Mouse (Mus musculus) embryo, embryonic 9.5 days (tissue): ENCODE measurements around the gene Egln2.

Source experiments
- DNase-seq: peaks from one replicate; pipeline ENCODE4 v3.0.0-alpha.2; 2017; ENCODE audit errors: extremely low spot score

Gene Egln2

DNA sequence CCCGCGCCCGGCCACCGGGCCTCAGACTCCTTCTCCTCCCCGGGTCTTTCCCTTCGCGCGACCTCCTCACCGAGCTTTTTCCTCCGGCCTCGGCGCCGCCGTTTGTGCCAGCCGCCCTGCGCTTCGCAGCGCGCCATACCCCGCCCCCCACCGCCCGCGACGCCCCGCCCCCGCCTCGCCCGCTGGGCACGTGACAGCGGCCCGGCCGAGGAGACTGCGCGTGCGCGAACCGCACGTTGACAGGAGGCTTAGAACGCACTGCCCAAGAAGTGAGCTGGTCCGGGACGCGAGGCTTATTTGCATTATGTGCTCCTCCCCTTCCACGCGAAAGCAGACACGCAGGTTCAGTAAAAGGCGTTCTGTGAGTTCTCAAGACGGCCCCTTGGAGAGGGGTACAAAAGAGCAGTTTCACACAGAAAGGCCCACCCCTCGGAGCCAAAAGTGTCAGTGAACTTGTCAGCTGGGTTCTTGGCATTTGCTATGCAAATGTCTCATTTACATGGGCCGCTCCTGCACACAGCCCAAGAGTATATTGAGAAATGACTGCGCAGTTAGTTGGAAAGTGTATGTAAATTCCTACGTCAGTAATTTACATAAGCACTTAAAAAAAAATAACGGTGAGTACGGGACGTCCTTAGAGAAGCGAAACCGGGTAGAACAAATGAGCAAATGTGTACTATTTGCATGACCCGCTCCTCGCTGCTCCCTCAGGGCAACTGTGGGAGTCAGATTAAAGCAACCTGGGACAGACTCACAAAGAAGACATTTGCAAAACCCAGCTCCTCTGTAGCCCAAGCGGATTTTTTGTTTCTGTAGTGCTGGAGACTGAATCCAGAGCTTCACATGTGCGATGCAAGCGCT is at the start of gene Egln2:
Gene Egln2 (minus strand): TSS at position 189 of the 861 bp plus-strand sequence.
- DNase-seq, result peak; percentile 94

GRCm38 (mm10) chr7:27212626-27213025 is 46.0 kb upstream of the Egln2 start:
- no peak for DNase-seq

GRCm38 (mm10) chr7:27203730-27204449 is 37.3 kb upstream of the Egln2 start:
- no peak for DNase-seq

GRCm38 (mm10) chr7:27198779-27199178 is 32.2 kb upstream of the Egln2 start:
- no peak for DNase-seq

DNA sequence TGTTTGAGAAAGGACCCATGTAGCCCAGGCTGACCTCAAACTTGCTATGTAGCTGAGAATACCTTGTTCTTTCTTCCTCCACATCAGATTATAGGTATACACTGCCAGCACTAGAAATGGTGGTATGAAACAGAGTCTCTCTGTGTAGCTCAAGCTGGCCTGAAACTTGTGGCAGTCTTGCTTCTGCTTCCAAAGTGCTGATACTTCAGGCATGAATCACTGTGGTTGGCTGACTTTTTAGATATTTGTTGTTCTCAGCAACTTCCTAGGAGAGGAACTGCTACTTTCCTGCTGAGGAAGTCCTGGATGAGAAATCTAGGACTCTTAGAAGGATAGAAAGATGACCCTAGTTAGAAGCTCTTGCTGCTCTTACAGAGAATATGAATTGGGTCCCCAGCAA is 31.8 kb upstream of the Egln2 start:
- no peak for DNase-seq

DNA sequence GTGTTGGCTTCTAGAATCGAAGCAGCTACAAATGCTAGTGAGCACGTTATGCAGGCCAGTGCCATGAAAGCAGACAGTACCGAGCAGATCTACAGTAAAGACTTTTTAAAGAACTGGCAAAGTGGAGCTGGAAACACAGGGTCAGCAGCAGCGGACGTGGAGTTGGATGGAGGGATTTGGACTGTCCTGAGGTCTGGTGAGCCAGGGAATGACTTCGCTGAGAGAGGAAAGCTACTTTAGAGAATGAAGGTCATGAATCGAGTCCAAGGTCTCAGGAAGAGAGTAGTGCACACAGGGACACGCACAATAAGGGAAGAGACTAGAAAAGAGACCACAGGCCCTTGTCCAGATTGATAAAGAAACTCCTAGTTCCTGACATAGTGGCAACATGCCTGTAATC is 31.0 kb upstream of the Egln2 start:
- DNase-seq, result no peak

DNA sequence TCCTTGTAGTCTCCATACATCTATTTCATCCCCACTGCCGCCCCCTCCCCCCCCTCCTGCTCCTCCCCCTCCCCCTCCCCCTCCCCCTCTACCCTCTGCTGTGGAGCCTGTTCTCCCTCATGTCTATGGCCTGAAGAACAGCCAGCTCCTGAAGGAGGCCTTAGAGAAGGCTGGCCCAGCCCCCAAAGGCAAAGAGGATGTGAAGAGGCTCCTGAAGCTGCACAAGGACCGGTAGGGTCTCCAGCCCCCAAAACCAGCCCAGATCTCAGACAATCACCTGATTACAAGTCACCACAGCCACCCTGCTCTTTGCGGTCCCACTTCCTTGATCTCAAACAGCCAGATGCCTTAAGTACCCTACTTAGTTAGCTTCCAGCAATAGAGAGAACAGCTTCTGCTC is 30.5 kb upstream of the Egln2 start:
- DNase-seq, result no peak

DNA sequence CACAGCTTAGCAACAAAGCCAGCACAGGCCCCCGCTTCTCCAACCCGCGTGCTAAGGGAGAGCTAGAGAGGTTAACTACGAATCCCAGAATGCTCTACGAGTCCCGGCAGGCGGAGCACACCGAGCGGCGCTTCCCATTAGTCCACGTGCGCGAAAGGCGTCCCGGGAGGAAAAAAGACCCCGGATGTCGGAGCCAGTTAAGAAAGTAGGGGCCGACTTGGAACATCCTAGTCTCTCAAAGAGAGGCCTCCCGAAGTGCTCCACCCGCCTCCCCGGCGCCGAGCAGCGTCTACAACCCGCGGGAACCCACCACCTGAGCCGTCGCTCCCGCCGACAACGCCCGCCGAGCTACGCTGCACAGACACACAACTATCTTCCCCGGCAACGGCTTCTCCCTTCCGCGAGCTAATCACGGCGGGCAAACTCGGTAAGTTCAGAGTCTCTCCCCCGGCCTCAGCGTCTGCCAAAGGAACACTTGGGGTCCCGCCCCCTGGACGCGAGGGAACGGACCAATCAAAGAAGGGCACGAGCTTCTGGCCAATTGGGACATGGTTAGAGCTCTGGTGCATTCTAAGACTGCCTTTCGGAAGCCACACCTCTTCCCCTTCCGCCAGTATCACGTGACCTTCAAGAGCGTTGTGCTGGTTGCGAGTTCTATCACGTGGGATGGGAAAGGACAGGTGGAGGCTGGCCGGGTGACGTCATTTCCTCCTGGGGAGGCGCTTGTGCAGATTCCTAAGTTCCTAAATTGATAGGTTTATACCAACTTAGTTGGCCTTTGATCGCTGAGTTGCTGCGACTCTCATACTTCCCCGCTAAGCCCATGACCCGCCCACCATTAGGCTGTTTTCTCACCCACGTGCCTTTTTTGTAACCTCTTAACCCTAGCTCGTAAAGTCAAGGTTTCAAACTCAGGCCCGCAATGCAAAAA is 29.3 kb upstream of the Egln2 start, which contains the start of the genes BC024978 and Snrpa:
Gene BC024978 (plus strand): TSS at position 101 of the 931 bp plus-strand sequence.
Gene Snrpa (minus strand): TSS at position 591 of the 931 bp plus-strand sequence.
- peak; percentile 92 for DNase-seq

DNA sequence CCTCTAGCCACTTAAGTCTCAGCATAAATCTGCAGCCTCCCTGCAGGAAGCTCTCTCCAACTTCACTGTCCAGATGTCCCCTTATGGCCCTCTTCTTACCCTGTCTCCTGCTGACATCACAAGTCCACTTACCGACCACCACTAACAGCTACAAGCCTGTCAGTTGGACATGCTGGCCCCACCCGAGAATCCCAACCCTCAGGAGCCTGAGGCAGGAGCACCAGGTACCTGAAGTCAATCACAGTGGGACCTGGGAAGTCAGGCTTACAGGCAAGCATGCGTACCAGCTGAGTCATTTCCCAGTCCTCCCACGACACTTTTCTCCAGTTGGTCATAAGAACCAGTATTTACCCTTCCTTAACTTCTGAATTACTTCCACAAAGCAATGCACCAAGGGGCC is 27.1 kb upstream of the Egln2 start:
- no peak for DNase-seq

GRCm38 (mm10) chr7:27192434-27192833 is 25.8 kb upstream of the Egln2 start:
- no peak for DNase-seq

- no peak for DNase-seq
These were observed 22.8 kb upstream of the Egln2 start for GRCm38 (mm10) chr7:27189271-27189931.

- no peak for DNase-seq
These were observed 19.4 kb upstream of the Egln2 start for GRCm38 (mm10) chr7:27185986-27186385.

DNA sequence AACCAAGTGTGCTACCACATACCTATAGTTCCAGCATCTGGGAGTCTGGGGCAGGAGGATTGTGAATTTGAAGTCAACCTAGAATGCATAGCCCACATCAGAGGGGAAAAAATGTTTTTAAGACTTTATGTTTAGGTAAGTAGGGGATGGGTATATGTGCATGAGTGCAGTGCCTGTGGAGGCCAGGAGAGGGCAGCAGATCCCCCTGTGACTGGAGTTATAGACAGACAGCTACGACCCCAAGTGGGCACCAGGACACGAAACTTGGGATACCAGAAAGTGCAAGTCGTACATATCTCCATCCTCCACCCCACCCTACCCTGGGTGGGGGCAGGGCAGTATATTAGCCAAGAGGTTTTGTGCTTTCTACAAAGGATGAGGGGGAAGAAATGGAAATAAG is 18.4 kb upstream of the Egln2 start:
- peak; percentile 60 for DNase-seq

DNA sequence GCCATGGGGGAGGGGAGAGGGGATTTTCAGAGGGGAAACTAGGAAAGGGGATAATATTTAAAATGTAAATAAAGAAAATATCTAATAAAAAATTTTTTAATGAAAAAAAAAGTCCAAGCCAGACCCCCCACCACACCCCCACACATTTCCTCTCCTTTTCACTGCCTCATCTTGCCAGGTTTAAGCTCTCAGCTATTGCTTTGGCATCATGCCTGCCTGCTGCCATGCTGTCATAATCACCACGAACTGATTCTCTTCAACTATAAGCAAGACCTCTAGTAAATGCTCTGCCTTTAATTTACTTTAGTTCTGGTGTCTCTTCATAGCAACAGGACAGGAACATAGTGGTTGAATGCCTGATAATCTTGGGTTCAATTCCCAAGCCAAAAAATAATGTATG is 15.9 kb upstream of the Egln2 start:
- DNase-seq, result no peak

- no peak for DNase-seq
These were observed 14.5 kb upstream of the Egln2 start, which contains the start of the genes Gm21983 and Mia for GRCm38 (mm10) chr7:27180837-27181695. Gm21983 (minus strand) TSS chr7:27181086. Mia (minus strand) TSS chr7:27181157.

DNA sequence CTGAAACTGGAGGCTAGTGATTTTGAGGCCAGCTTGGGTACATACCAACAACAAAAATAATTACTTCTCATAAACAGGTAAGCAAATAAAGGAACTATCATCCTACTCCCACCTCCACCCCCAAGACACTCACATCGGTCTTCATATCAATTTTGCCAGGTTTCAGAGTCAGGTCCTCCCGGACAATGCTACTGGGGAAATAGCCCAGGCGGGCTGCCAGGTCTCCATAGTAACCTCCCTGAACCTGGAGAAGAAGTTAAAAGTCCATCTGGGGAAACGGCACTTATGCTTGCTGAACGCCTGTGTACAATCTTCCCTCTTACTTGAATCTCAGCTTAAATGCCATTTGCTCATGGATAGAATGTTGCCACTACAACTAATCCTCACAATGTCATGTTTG is 13.4 kb upstream of the Egln2 start:
- no peak for DNase-seq

GRCm38 (mm10) chr7:27179217-27179918 is 12.8 kb upstream of the Egln2 start:
- DNase-seq, result no peak

DNA sequence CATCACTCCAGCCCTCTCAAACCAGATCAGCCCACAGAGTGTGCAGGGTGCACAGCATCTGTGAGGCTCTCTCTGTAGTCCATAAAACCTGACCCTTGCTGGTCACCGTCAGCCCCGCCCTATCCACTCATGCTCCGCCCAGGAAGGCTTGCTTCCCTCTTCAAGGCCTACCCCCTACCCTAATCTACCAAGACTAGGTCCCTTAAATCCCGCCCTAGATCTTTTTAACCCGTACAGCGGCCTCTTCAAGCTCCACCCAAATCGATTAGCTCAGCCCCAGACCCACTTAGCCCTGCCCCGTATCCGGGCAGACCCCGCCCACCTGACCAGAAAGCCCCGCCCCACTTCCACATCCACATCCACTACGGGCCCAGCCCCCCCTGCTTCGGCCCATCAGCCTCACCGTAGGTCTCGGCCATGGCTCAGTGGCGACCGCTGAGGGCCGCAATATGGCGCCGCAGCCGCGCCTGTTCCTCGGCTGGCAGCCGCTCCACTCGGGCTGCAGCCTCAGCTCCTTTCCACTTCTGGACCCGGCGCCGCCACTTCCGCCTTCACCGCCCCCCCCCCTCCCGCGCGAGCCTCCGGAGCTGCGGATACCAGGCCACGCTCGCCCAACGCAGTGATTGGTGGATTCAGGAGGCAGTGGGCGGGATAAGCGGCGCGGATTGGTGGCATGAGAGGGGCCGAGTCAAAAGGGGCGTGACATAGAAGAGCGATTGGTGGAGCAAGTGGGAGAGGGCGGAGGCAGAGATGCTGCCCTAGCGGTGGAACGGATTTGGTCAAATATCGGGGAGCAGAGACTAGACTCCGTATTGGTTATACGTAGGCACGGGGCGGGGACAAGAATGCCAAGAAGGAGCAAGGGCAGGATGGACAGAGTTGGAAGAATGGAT is 12.0 kb upstream of the Egln2 start, which contains the start of gene Rab4b:
Gene Rab4b (minus strand): TSS at position 573 of the 893 bp plus-strand sequence.
- peak; percentile 100 for DNase-seq
